Mouse (Mus musculus) kidney, embryonic 16.5 days (tissue): ENCODE results near the gene Iffo2. TPM values are rescaled to one million over a fixed set of nuclear protein-coding genes. Genes with fewer than 3 reads are reported as not detected.

ENCODE experiments used
- ATAC-seq: fragments of 200-750 bp; cut with Nextera tagmentation; 2 replicates; pipeline ENCODE4 v1.8.0; 2017; ENCODE audit warnings: moderate TSS enrichment; ENCODE audit not compliant: low FRiP score, low TSS enrichment
- H3K27ac ChIP-seq: fragments of 300-500 bp; sonication (generic); 2 replicates; pipeline ENCODE4 v1.5.1; 2014; ENCODE audit warnings: low read length
- H3K27me3 ChIP-seq: fragments of 300-500 bp; sonication (generic); 2 replicates; pipeline ENCODE4 v1.6.1; 2014; ENCODE audit warnings: low read length, control low read depth, mixed read lengths; ENCODE audit not compliant: insufficient read depth
- H3K36me3 ChIP-seq: fragments of 300-500 bp; sonication (generic); 2 replicates; pipeline ENCODE4 v1.6.1; 2014; ENCODE audit warnings: low read length, control low read depth, mixed read lengths; ENCODE audit not compliant: insufficient read depth
- H3K4me1 ChIP-seq: fragments of 300-500 bp; sonication (generic); 2 replicates; pipeline ENCODE4 v1.6.1; 2014; ENCODE audit warnings: low read length, control low read depth, mixed read lengths; ENCODE audit not compliant: insufficient read depth
- H3K4me2 ChIP-seq: fragments of 300-500 bp; sonication (generic); replicated peaks from 2 replicates; pipeline ENCODE4 v1.6.1; 2014; ENCODE audit warnings: low read depth, low read length
- H3K4me3 ChIP-seq: fragments of 300-500 bp; sonication (generic); 2 replicates; pipeline ENCODE4 v1.5.1; 2014; ENCODE audit warnings: mild to moderate bottlenecking, low read length
- H3K9ac ChIP-seq: fragments of 300-500 bp; sonication (generic); replicated peaks from 2 replicates; pipeline ENCODE4 v1.6.1; 2014; ENCODE audit warnings: low read length
- H3K9me3 ChIP-seq: fragments of 300-500 bp; sonication (generic); 2 replicates; pipeline ENCODE4 v1.6.1; 2016; ENCODE audit warnings: low read length, control low read depth
- WGBS: fragments of 180-500 bp; shearing (Covaris S2); extraction: QIAGEN DNeasy Blood & Tissue Kit; methylation state at CpG from one replicate; pipeline ENCODE4 v1.1.7; 2014; 5-methylcytosine and 5-hydroxymethylcytosine counted together
- polyA plus RNA-seq: library from polyadenylated mRNA; unstranded; fragments of >200 nt; fragmentation: Nextera tagmentation; extraction: Ambion mirVana; gene quantifications from 2 replicates; pipeline ENCODE4 v1.2.1, GENCODE M21; 2015

The Iffo2 gene
- polyA plus RNA-seq, 1 experiment from 2014 or later: 3.7 TPM

GRCm38 (mm10) chr4:139519221-139519620 lies 11.1 kb upstream of the Iffo2 start:
- ATAC-seq: no peak
- H3K4me1 ChIP-seq: no peaks in the 10 kb centered on the region
- H3K4me3 ChIP-seq: no peak overlapping the region
- H3K9ac ChIP-seq: no peak overlapping the region
- H3K4me2 ChIP-seq: no peak overlapping the region
- H3K27ac ChIP-seq: no peak overlapping the region
- no peaks in the 10 kb centered on the region for H3K9me3 ChIP-seq
- 65% methylated on average over 6 of the region's 6 CpGs for WGBS
- no peaks in the 10 kb centered on the region for H3K27me3 ChIP-seq
- no peaks in the 10 kb centered on the region for H3K36me3 ChIP-seq

DNA sequence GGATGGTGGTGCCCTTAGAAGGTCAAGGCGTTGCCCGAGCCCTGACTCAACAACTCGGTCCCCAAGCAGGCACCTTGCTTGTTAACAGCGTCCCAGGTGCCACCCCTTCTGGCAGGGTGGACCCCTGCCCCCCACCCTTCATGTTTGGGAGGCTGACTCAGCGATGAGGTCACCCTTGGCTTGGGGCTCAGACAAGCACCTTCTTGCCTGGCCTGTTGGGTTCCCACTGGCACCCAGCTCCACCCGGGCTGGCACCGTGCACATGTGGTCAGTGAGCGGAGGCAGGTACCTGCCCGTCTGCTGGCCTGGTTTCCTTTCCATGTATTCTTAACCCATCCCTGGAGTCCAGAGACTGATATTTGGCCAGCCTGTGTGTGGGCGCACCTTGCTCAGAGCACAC lies 8.4 kb upstream of the Iffo2 start:
- no peak overlapping the region for H3K27ac ChIP-seq
- no peaks in the 10 kb centered on the region for H3K27me3 ChIP-seq
- no peak overlapping the region for H3K9ac ChIP-seq
- WGBS: 84% methylated on average over 10 of the region's 10 CpGs
- H3K4me1 ChIP-seq: no peaks in the 10 kb centered on the region
- no peak for ATAC-seq
- no peaks in the 10 kb centered on the region for H3K9me3 ChIP-seq
- no peak overlapping the region for H3K4me2 ChIP-seq
- no peak overlapping the region for H3K4me3 ChIP-seq
- no peaks in the 10 kb centered on the region for H3K36me3 ChIP-seq

DNA sequence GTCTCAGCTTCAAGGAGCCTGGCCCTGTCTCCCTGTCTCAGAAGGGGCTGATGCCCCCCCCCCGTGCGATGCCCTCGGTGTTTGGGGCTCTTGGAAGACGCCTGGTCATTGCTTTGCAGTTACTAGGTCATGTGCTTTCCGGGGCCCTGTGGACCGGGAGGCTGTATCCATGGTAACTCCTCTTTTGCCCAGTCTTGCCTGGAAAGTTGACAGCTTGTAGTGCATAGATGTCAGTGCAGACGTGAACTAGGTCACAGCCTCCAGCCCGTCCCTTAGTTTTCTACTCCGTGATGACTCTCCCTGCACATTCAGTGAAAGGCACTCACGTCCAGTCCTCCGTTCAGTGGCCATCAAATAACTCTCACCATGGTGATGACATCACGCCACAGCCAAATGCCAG lies 3.9 kb upstream of the Iffo2 start:
- H3K27me3 ChIP-seq: no peaks in the 10 kb centered on the region
- no peak for ATAC-seq
- H3K9me3 ChIP-seq: no peaks in the 10 kb centered on the region

GRCm38 (mm10) chr4:139532081-139532480 lies 1.7 kb downstream of the Iffo2 start:
- Histone ChIP-seq H3K9me3 (no peaks in the 10 kb centered on the region), H3K27me3 (no peaks in the 10 kb centered on the region), H3K9ac (no peak overlapping the region), H3K4me3 (no peak overlapping the region), H3K4me2 (no peak overlapping the region), H3K36me3 (no peaks in the 10 kb centered on the region), H3K27ac (no peak overlapping the region), H3K4me1 (peaks cover 10% of the 10 kb centered on the region)
- no peak for ATAC-seq
- 63% methylated on average over 10 of the region's 10 CpGs for WGBS

More for the DNA sequence above, 3.9 kb upstream of the Iffo2 start:
- no peak overlapping the region for H3K4me3 ChIP-seq
- WGBS: 73% methylated on average over 12 of the region's 12 CpGs
- H3K4me1 ChIP-seq: no peaks in the 10 kb centered on the region
- H3K9ac ChIP-seq: no peak overlapping the region
- no peaks in the 10 kb centered on the region for H3K36me3 ChIP-seq
- no peak overlapping the region for H3K27ac ChIP-seq
- H3K4me2 ChIP-seq: no peak overlapping the region

DNA sequence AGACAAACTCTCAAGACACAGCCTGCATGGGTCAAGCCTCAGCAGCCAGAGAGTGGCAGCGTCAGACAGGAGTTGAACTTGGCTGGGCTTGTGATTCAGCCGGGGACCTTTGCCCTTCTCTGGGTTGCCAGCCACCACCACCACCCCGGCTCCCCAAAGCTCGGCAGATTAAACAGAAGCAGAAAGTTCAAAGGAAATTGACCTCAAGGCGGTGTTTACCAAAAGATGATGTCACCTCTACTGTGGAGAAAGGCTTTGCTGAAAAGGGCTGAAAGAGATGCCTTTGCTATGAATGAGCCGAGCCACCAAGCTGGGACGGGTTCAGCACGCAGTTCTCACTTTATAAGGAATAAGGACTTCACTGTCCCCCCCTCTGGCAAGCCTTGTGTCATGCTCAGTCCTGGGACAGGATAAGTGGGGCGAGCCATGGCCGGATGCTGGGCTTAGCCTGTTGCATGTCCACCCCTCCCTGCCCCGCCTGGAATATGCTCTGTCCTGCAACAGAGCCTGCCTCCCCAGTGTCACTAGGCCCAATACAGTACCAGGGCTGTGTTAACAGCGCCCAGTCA lies 4.9 kb downstream of the Iffo2 start:
- ATAC-seq: peak; percentile 55; the same call in 1 of the 2 replicates
- WGBS: 31% methylated on average over 12 of the region's 12 CpGs
- H3K36me3 ChIP-seq: no peaks in the 10 kb centered on the region
- no peak overlapping the region for H3K4me2 ChIP-seq
- peaks cover 10% of the 10 kb centered on the region for H3K4me1 ChIP-seq
- H3K9me3 ChIP-seq: no peaks in the 10 kb centered on the region
- peak overlapping the region; percentile 12; the same call in 1 of the 2 replicates for H3K27ac ChIP-seq
- H3K27me3 ChIP-seq: no peaks in the 10 kb centered on the region
- no peak overlapping the region for H3K9ac ChIP-seq
- no peak overlapping the region for H3K4me3 ChIP-seq

DNA sequence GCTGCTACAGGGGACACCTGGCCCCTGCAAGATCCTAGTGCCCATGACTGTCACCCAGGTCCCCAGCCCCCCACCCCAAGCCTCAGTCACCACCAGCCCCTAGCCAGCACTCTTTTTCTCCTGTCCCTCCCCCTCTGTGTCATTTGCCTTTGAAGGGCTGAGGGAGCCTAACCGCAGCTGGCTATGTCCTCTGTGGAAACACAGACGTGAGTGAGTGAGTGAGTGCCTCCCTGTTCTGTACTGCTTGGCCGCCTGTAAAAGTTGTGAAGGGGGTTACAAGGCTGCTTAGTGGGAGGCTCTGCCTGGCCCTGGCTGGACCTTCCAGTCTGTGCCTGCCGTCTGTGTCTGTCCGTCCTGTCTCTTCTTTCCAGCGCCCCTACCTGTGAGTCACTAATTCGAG lies 5.4 kb downstream of the Iffo2 start:
- Histone ChIP-seq H3K9me3 (no peaks in the 10 kb centered on the region), H3K4me1 (peaks cover 10% of the 10 kb centered on the region), H3K36me3 (no peaks in the 10 kb centered on the region), H3K4me2 (no peak overlapping the region), H3K9ac (no peak overlapping the region), H3K27me3 (no peaks in the 10 kb centered on the region), H3K4me3 (no peak overlapping the region), H3K27ac (no peak overlapping the region)
- 53% methylated on average over 7 of the region's 7 CpGs for WGBS
- no peak for ATAC-seq

GRCm38 (mm10) chr4:139536706-139537105 lies 6.4 kb downstream of the Iffo2 start:
- ATAC-seq: no peak
- Histone ChIP-seq H3K36me3 (no peaks in the 10 kb centered on the region), H3K27ac (no peak overlapping the region), H3K4me1 (peaks cover 10% of the 10 kb centered on the region), H3K9me3 (no peaks in the 10 kb centered on the region), H3K9ac (no peak overlapping the region), H3K27me3 (no peaks in the 10 kb centered on the region), H3K4me3 (no peak overlapping the region), H3K4me2 (no peak overlapping the region)
- 73% methylated on average over 9 of the region's 9 CpGs for WGBS

GRCm38 (mm10) chr4:139540784-139541183 lies 10.4 kb downstream of the Iffo2 start:
- H3K9me3 ChIP-seq: no peaks in the 10 kb centered on the region
- no peaks in the 10 kb centered on the region for H3K27me3 ChIP-seq
- no peaks in the 10 kb centered on the region; the same call in 1 of the 2 replicates for H3K4me1 ChIP-seq
- no peak overlapping the region for H3K4me2 ChIP-seq
- 90% methylated on average over 7 of the region's 7 CpGs for WGBS
- H3K27ac ChIP-seq: no peak overlapping the region
- ATAC-seq: no peak
- no peak overlapping the region for H3K9ac ChIP-seq
- H3K4me3 ChIP-seq: no peak overlapping the region
- no peaks in the 10 kb centered on the region for H3K36me3 ChIP-seq

GRCm38 (mm10) chr4:139545791-139546190 lies 15.4 kb downstream of the Iffo2 start:
- no peaks in the 10 kb centered on the region for H3K36me3 ChIP-seq
- H3K27me3 ChIP-seq: no peaks in the 10 kb centered on the region
- no peaks in the 10 kb centered on the region for H3K9me3 ChIP-seq
- no peaks in the 10 kb centered on the region for H3K4me1 ChIP-seq
- no peak overlapping the region for H3K9ac ChIP-seq
- no peak for ATAC-seq
- WGBS: 65% methylated on average over 6 of the region's 6 CpGs
- H3K4me3 ChIP-seq: no peak overlapping the region
- H3K4me2 ChIP-seq: no peak overlapping the region
- no peak overlapping the region for H3K27ac ChIP-seq

DNA sequence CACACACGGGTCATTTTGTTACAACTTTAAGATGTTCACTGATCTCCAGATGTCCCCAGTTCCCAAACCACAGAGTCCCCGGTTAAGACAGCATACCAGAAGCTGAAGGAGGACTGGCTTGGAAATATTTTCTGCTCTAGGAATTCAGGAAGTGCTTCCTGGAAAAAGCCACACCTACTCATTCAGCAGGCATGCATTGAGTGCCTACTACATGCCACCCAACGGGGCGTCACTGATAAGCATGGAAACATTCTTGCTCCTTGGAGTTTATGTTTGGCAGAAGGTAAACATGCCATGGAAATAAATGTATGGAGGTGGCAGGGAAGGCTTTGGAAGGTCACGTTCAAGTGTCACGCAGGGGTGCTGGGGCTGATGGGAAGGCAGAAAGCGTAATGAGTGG lies 19.1 kb downstream of the Iffo2 start:
- Histone ChIP-seq H3K4me3 (no peak overlapping the region), H3K36me3 (no peaks in the 10 kb centered on the region), H3K9me3 (no peaks in the 10 kb centered on the region), H3K4me2 (no peak overlapping the region), H3K9ac (no peak overlapping the region), H3K27ac (no peak overlapping the region), H3K4me1 (no peaks in the 10 kb centered on the region), H3K27me3 (no peaks in the 10 kb centered on the region)
- no peak for ATAC-seq
- WGBS: 73% methylated on average over 7 of the region's 7 CpGs
